Mouse (Mus musculus) heart, postnatal 0 days (tissue): Measurements from ENCODE around the gene Ift43. TPM values are rescaled to one million over a fixed set of nuclear protein-coding genes. Genes with fewer than 3 reads are reported as not detected.

Source experiments
- ATAC-seq: fragments of 200-750 bp; cut with Nextera tagmentation; 2 replicates; pipeline ENCODE4 v1.8.0; 2017; ENCODE audit warnings: low read depth, moderate number of reproducible peaks, moderate library complexity; ENCODE audit not compliant: insufficient read depth
- DNase-seq: peaks from one replicate; pipeline ENCODE4 v3.0.0-alpha.2; 2016; ENCODE audit warnings: low spot score
- H3K27ac ChIP-seq: fragments of 300-500 bp; sonication (generic); 2 replicates; pipeline ENCODE4 v1.5.1; 2014; ENCODE audit warnings: low read depth, mild to moderate bottlenecking
- H3K27me3 ChIP-seq: fragments of 300-500 bp; sonication (generic); 2 replicates; pipeline ENCODE4 v1.6.1; 2014; ENCODE audit warnings: low read length, mixed read lengths; ENCODE audit not compliant: control insufficient read depth, insufficient read depth
- H3K36me3 ChIP-seq: fragments of 300-500 bp; sonication (generic); replicated peaks from 2 replicates; pipeline ENCODE4 v1.6.1; 2014; ENCODE audit warnings: low read length, mixed read lengths; ENCODE audit not compliant: control insufficient read depth, insufficient read depth
- H3K4me1 ChIP-seq: fragments of 300-500 bp; sonication (generic); 2 replicates; pipeline ENCODE4 v1.6.1; 2014; ENCODE audit warnings: antibody characterized with exemption; ENCODE audit not compliant: control insufficient read depth, insufficient read depth
- H3K4me2 ChIP-seq: fragments of 300-500 bp; sonication (generic); 2 replicates; pipeline ENCODE4 v1.6.1; 2014; ENCODE audit warnings: low read depth, mild to moderate bottlenecking, low read length, moderate library complexity
- H3K4me3 ChIP-seq: fragments of 300-500 bp; sonication (generic); 2 replicates; pipeline ENCODE4 v1.5.1; 2014; ENCODE audit warnings: low read depth, low read length
- H3K9ac ChIP-seq: fragments of 300-500 bp; sonication (generic); replicated peaks from 2 replicates; pipeline ENCODE4 v1.6.1; 2014; ENCODE audit warnings: low read depth, low read length, mixed read lengths
- H3K9me3 ChIP-seq: fragments of 300-500 bp; sonication (generic); replicated peaks from 2 replicates; pipeline ENCODE4 v1.6.1; 2016; ENCODE audit warnings: low read length; ENCODE audit not compliant: control insufficient read depth
- CTCF ChIP-seq: IDR thresholded peaks from 2 replicates; pipeline ENCODE4 v1.5.1; 2016; ENCODE audit warnings: antibody characterized with exemption, control low read depth, low read depth
- EP300 ChIP-seq: IDR thresholded peaks from 2 replicates; pipeline ENCODE4 v1.6.1; 2016; ENCODE audit warnings: antibody characterized with exemption, low read depth
- WGBS: fragments of 180-500 bp; shearing (Covaris S2); extraction: QIAGEN DNeasy Blood & Tissue Kit; methylation state at CpG from one replicate; pipeline ENCODE4 v1.1.7; 2014; 5-methylcytosine and 5-hydroxymethylcytosine counted together
- polyA plus RNA-seq: library from polyadenylated mRNA; unstranded; fragments of >200 nt; fragmentation: Nextera tagmentation; extraction: Ambion mirVana; gene quantifications from 2 replicates; pipeline ENCODE4 v1.2.1, GENCODE M21; 2015
- total RNA-seq: library from RNA; depleted of rRNA; stranded (reverse); fragments of >200 nt; gene quantifications from 2 replicates; pipeline ENCODE4 v1.2.3, GENCODE M21; 2014; ENCODE audit warnings: low replicate concordance

Gene Ift43
- total and polyA plus RNA-seq, 2 experiments from 2014 or later: 10.8 to 102 TPM

- ATAC-seq (no peak), DNase-seq (no peak)
- H3K27ac ChIP-seq: no peak overlapping the region
- H3K4me3 ChIP-seq: no peak overlapping the region
- no peak for TF ChIP-seq CTCF
- TF ChIP-seq EP300: no peak
- no peak overlapping the region for H3K9ac ChIP-seq
- H3K36me3 ChIP-seq: peaks cover 16% of the 10 kb centered on the region
- 55% methylated on average over 12 of the region's 12 CpGs for WGBS
- H3K9me3 ChIP-seq: peaks cover 6% of the 10 kb centered on the region
- no peaks in the 10 kb centered on the region for H3K27me3 ChIP-seq
- peaks cover 23% of the 10 kb centered on the region for H3K4me1 ChIP-seq
- no peak overlapping the region for H3K4me2 ChIP-seq
Observed at GRCm38 (mm10) chr12:86162890-86163816, 80.8 kb downstream of the Ift43 start.

- ATAC-seq: no peak
- H3K4me3 ChIP-seq: no peak overlapping the region
- H3K36me3 ChIP-seq: peaks cover 9% of the 10 kb centered on the region
- H3K4me1 ChIP-seq: 0 out of 2 replicates have a peak, but pooled peaks cover 9% of the 10 kb centered on the region
- H3K27ac ChIP-seq: no peak overlapping the region
- no peak overlapping the region for H3K4me2 ChIP-seq
- DNase-seq: no peak
- no peak for TF ChIP-seq EP300
- no peak for TF ChIP-seq CTCF
- H3K27me3 ChIP-seq: no peaks in the 10 kb centered on the region
- no peaks in the 10 kb centered on the region for H3K9me3 ChIP-seq
- H3K9ac ChIP-seq: no peak overlapping the region
- WGBS: 30% methylated on average over 2 of the region's 2 CpGs
Observed at GRCm38 (mm10) chr12:86166244-86166643, 83.9 kb downstream of the Ift43 start.

- Histone ChIP-seq H3K4me1 (0 out of 2 replicates have a peak, but pooled peaks cover 9% of the 10 kb centered on the region), H3K36me3 (0 out of 2 replicates have a peak, but pooled peaks cover 1% of the 10 kb centered on the region), H3K27ac (no peak overlapping the region), H3K9me3 (no peaks in the 10 kb centered on the region), H3K27me3 (0 out of 2 replicates have a peak, but pooled peaks cover 4% of the 10 kb centered on the region), H3K9ac (no peak overlapping the region), H3K4me2 (no peak overlapping the region), H3K4me3 (no peak overlapping the region)
- 59% methylated on average over 9 of the region's 9 CpGs for WGBS
- ATAC-seq (no peak), DNase-seq (no peak)
- TF ChIP-seq CTCF: no peak
- TF ChIP-seq EP300: no peak
Observed at GRCm38 (mm10) chr12:86167075-86167474, 84.7 kb downstream of the Ift43 start.

- no peak overlapping the region for H3K4me2 ChIP-seq
- 0 out of 2 replicates have a peak, but pooled peaks cover 4% of the 10 kb centered on the region for H3K27me3 ChIP-seq
- no peak for TF ChIP-seq EP300
- no peak for TF ChIP-seq CTCF
- no peaks in the 10 kb centered on the region for H3K36me3 ChIP-seq
- 0 out of 2 replicates have a peak, but pooled peaks cover 9% of the 10 kb centered on the region for H3K4me1 ChIP-seq
- ATAC-seq (no peak), DNase-seq (no peak)
- no peak overlapping the region for H3K27ac ChIP-seq
- no peak overlapping the region for H3K9ac ChIP-seq
- 10% methylated on average over 1 of the region's 1 CpGs for WGBS
- H3K9me3 ChIP-seq: no peaks in the 10 kb centered on the region
- H3K4me3 ChIP-seq: no peak overlapping the region
Observed at GRCm38 (mm10) chr12:86168712-86169111, 86.4 kb downstream of the Ift43 start.

- H3K36me3 ChIP-seq: no peaks in the 10 kb centered on the region
Observed at GRCm38 (mm10) chr12:86169195-86169594, 86.9 kb downstream of the Ift43 start.

More at GRCm38 (mm10) chr12:86169195-86169594, 86.9 kb downstream of the Ift43 start:
- Histone ChIP-seq H3K9ac (no peak overlapping the region), H3K4me3 (no peak overlapping the region), H3K4me2 (no peak overlapping the region), H3K9me3 (no peaks in the 10 kb centered on the region), H3K4me1 (0 out of 2 replicates have a peak, but pooled peaks cover 6% of the 10 kb centered on the region), H3K27me3 (0 out of 2 replicates have a peak, but pooled peaks cover 4% of the 10 kb centered on the region), H3K27ac (no peak overlapping the region)
- TF ChIP-seq CTCF: no peak
- no peak for TF ChIP-seq EP300
- ATAC-seq (no peak), DNase-seq (no peak)
- 66% methylated on average over 5 of the region's 5 CpGs for WGBS
